Mouse (Mus musculus): ENCODE data around the gene Uba1y. TPM values are rescaled to one million over a fixed set of nuclear protein-coding genes. Genes with fewer than 3 reads are reported as not detected.
"Not testable (repeated sequence)": the region's sequence is repeated elsewhere in the genome, so short reads cannot be mapped to it uniquely, and the experiment has no call there.

The Uba1y gene
- total RNA-seq (2015): not detected in 2 replicates
- total RNA-seq (2017): not detected in 2 replicates

DNA sequence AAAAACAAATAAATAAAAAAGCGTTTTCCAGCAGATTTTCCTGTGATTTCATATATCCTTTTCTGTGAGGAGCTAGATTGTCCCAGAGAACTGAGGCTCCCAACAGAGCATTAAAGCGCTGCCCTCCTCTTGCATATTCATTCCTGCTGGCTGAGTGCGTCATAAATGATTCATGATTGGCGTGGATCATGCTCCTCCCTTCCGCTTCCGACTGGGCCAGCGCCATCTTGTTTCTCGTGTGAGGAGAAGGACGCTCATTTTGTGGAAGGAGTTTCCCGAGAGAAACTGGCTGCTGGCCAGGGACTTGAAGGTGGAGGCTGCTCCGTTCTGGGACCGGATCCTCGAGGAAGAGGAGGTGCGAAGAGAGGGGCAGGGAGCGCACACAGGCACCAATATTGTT, at the start of gene Uba1y:
Gene Uba1y (plus strand): TSS at position 254 of the 400 bp plus-strand sequence.
- ATAC-seq (ENCODE audit: poor library complexity, severe bottlenecking): no peak

DNA sequence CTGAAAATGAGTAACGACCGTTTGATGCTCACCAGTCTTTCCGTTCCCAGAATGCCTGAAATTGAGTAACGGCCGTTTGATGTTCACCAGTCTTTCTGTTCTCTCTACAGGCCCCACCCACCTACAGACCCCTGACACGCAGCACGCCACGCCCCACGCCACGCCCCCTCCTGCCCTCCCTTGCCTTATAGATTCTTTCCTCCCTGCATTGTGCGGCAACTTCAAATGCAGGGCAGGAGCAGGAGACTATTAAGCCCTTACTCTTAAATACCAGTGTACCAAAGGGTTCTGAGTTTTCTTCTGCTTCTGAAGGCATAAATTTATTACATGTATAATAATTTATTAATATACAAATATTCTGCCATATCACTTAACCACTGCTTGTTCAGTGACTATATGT, 21.1 kb upstream of the Uba1y start, which contains the start of gene Zfy1:
Gene Zfy1 (minus strand): TSS at position 101 of the 400 bp plus-strand sequence.
- not testable (repeated sequence) for ATAC-seq (ENCODE audit: poor library complexity, severe bottlenecking)

DNA sequence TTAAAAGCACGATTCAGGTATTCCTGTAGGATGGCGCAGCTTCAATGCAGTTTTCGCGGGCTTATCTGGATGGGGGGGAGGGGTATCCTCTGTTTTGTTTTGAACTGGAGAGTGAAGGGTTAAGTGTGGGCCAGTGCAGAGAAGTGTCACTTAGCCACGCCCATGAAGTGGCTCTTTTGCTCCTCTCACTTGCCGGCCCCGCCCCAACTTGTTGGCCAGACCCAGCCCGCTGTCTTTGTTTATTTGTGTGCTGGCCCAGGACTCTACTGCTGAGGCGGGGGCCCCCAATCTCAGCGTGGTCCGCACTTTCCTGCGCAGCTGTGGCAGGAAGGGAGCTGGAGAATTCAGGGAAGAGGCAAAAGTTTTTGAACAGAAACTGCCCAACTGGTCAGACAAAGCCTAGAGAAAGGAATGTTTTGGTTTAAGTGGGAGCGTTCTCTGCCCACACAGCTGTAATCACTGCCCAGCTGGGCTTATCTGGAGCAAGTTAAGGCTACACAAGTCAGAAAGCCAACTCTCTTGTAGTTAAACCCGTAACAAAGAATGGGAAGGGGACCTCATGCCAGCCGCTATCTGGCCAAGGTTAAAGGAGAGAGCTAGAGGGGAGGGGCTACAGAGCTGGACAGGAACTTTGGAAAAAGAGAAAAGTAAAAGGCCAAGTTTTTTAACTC, 9.3 kb upstream of the Uba1y start:
- no peak for ATAC-seq (ENCODE audit: poor library complexity, severe bottlenecking)

DNA sequence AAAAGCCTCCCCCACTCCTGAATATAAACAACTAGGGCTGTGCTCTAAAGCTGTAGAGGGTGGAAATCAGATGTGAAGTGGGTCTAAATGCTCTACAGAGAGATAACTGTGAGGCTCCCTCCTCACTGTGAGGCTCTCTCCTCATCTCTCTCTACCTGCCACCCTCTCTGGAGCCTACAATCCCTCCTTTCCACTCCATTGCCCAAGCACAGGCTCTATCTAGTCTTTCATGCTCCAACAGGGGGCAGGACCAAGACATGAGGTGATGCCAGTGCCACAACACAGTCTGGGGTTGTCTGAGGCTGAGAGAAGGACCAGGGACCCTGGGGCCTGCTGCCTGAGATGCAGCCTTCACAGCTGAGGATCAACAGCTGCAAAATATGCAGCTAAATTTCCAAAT, 54.0 kb downstream of the Uba1y start:
- ATAC-seq (ENCODE audit: poor library complexity, severe bottlenecking): no peak

DNA sequence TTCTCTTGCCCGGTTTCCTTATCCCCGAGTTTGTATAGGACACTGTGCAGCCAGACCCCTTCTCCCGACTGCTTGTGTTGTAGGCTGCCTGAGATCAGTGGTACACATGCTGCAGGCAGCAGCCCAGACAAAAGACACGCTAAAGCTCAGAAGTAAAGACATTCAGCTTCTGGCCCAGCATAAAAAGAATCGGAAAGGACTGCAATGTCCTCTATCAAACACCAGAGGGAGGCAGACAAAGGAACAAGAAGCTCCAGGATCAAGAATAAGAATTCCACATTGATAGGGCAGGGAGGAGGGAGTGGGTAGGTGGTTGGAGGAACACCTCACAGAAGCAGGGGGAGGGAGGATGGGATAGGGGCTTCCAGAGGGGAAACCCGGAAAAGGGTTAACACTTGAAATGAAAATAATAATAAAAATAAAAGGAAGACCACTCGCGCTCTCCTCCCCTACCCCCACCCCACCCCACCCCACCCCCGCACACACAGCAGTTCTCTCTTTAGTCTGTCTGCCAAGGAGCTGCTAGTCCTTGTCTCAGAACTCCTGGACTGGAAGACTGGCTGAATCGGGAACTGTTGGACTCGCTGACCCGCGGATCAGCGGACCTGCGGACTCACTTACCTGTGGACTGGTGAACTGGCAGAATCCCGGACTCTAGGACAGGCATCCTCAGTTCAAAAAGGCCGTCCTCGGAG, 54.6 kb downstream of the Uba1y start:
- ATAC-seq (ENCODE audit: poor library complexity, severe bottlenecking): no peak

Other genes starting within 250 kb of the Uba1y start
- gene Zfy1, start 21.2 kb upstream of the Uba1y start, total RNA-seq (2015): 0.05 TPM in 1 of 2 replicates, not detected in the other
- gene Zfy1, start 21.2 kb upstream of the Uba1y start, total RNA-seq (2017): not detected in 2 replicates
- 12.9 and 13.2 TPM in 2 replicates for gene Kdm5d, start 79.1 kb downstream of the Uba1y start, total RNA-seq (2015)
- 15.9 and 16.8 TPM in 2 replicates for gene Kdm5d, start 79.1 kb downstream of the Uba1y start, total RNA-seq (2017)
- gene Eif2s3y, start 191.9 kb downstream of the Uba1y start, total RNA-seq (2015): 97.6 and 122 TPM in 2 replicates
- gene Eif2s3y, start 191.9 kb downstream of the Uba1y start, total RNA-seq (2017): 131 and 134 TPM in 2 replicates

All from megakaryocyte, adult 5-6 weeks (primary cell).